Mouse (Mus musculus): Measurements from ENCODE around the gene Metap1.
A peak's percentile ranks its signal among the peaks of the same experiment; 100 is the strongest.
"Not testable (repeated sequence)": the region's sequence is repeated elsewhere in the genome, so short reads cannot be mapped to it uniquely, and the experiment has no call there.

Gene Metap1

DNA sequence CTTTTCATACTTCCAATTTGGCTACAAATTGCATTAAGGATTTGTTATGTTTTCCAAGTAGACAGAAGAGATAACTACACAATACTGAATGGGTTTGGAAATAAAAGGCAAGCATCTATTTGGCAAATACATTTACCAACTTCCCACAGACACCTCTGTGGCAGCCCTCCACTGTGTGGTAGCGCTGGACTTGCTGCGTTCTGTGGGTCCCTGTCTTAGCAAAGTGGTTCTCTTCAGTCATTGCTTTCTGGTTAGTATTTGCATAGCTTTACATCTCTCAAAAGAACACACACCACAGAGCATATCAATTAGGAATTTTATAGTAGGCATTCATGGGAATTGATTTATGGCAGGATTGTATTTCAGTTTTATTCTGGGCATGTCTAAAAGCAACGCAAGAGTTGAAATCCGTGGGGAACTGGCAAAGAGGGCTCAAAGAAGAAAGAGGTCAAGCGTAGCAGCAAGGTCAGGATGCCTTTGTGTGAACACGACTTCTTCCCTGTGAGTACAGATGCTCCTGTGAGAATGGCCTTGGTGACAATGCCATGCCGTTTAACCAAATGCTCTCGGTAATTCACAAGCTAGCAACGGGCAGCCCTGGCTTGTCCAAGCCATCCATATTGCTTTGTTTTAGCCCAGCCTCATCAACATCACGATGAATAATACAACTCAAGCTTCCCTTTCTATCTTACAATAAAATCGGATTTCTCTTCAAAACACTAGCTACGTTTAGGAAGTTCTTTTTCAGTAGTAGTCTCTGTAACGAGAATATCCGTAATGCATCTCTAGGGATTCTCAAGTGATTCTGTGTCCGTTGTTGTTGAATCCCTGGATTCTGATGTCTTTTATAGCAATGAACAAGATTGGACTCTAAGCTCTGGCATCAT lies 10.8 kb upstream of the Metap1 start:
- no peak for DNase-seq (ENCODE audit: inconsistent ontology term)

DNA sequence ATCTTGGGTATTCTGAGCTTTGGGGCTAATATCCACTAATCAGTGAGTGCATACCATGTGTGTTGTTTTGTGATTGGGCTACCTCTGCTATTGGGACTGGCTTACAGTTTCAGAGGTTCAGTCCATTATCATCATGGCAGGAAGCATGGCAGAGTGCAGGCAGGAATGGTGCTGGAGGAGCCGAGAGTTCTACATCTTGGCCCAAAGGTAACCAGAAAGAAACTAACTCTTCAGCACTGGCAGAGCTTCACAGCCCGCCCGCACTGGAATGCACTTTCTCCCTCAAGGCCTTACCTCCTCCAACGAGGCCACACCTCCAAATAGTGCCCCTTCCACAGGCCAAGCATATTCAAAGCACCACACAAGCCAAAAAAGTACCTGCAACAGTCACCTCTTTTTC lies 9.4 kb upstream of the Metap1 start:
- no peak for DNase-seq (ENCODE audit: inconsistent ontology term)

GRCm38 (mm10) chr3:138495166-138496145 lies 6.1 kb upstream of the Metap1 start:
- DNase-seq (ENCODE audit: inconsistent ontology term) = no peak

DNA sequence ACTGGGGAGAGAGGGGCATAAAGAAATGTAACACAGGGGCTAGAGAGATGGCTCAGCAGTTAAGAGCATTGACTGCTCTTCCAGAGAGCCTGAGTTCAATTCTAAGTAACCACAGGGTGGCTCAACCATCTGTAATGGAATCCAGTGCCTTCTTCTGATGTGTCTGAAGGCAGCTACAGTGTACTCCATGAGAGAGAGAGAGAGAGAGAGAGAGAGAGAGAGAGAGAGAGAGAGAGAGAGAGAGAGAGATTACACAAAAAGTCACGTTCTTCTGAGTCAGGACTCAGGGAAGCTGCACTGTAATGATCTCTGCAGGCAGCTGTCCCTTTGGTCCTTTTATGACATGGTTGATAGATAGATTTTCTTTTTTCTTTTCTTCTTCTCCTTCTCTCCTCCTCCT lies 5.2 kb upstream of the Metap1 start:
- no peak for DNase-seq (ENCODE audit: inconsistent ontology term)

GRCm38 (mm10) chr3:138493668-138494067 lies 4.4 kb upstream of the Metap1 start:
- no peak for DNase-seq (ENCODE audit: inconsistent ontology term)

- DNase-seq (ENCODE audit: inconsistent ontology term) = no peak
These were observed 671 bp upstream of the Metap1 start for GRCm38 (mm10) chr3:138490034-138490337.

DNA sequence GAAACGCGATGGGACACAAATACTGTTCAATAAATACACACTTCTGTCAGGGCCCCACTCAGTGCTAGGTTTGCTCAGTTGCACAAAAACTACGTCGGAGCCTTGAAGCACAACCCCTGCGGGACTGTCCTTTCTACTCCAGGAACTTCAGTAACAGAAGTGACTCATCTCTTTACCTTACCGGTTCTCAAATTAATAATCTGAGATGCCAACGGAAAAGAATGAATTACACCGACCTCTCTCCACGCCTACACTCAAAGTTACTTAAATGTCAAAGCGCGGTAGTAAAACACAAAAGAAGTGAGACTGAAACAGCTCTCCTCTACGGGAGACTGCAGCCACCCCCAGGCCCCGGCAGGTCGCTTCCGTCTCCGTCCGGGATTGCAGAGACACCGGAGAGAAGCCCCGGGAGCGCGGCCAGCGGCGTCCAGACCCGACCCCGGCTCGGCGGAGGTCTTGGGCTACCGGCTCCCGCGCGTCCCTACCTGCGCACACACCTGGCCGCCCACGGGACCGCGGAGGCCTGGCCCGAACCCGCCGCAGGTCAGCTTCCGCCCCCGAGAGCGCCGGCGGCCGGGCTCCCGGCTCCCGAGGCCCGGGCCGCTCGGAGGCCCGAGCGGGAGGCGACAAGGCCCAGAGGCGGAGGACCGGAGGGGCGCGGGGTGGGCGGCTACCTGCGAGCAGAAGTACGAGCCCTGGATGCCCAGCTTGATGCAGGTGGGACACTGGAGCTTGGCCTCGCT lies 560 bp downstream of the Metap1 start:
- DNase-seq (ENCODE audit: inconsistent ontology term) = peak; percentile 39

DNA sequence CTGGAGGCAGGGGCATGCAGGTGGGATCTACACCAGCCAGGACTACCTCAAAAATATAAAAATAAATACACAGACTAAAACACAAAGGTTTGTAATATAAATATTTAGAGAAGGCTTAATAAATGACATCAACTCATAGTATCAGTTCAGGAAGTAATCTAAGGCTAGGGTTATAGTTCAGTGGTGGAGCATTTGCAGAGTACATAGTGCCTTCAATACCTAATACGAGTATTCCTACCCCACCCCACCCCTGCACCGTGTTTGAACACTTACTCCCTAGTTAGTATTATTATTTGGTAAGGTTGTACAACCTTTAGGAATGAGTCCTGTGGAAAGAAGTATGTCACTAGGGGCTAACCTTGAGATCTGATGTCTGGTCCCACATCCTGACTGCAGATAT lies 6.1 kb downstream of the Metap1 start:
- no peak for DNase-seq (ENCODE audit: inconsistent ontology term)

DNA sequence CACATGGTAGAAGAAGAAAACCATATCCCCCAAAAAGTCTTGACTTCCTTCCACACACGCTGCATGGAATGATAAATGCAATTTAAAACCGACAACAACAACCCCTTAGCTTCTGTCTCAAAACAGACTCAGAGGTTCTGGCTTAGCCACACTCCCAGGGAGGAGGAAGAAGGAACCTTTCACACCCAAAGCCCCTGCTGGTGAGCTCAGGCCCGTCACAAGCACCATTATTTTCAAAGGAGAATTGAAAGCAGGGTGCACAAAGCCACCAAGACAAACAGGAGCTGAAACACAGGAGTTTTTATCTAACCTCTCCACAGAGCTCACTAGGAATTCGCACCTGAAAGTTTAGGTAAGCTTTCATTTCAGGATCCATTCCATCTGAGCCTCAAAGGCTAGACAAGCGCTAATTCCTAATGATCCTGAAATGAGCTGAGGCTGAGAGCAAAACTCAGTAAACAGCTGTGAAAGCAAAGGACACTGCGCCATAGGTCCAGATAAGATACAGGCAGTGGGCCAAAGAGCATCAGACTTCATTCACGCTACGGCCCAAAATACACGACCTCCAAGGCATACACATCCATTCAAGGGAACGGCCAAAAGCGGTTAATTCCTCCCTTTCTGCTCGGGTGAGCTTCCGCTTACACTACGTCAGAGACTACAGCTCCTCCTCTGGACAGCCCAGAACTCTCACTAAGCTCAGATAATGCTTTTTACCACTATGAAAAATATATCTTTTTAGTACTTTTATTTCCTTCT lies 7.6 kb downstream of the Metap1 start:
- DNase-seq (ENCODE audit: inconsistent ontology term) = no peak

- DNase-seq (ENCODE audit: inconsistent ontology term) = no peak
These were observed 9.8 kb downstream of the Metap1 start for GRCm38 (mm10) chr3:138479489-138479888.

DNA sequence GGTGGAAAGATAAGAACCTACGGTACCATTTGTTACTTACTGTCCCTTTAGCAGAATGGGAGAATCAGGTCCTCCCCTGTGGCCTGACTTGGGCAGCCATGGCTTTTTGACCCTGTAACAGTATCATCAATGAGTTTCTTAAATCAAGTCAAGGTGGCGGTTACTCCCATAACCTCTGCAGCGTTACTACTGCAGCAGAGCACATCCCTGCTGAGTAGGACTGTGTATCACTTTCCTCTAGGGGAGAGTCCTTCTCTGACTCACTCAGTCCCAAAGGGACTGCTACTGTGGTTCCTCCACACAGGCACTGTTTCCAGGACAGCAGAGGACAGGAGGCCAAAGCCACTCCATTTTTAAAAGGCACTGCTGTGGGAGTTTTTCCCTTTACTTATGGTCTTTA lies 18.2 kb downstream of the Metap1 start:
- no peak for DNase-seq (ENCODE audit: inconsistent ontology term)

DNA sequence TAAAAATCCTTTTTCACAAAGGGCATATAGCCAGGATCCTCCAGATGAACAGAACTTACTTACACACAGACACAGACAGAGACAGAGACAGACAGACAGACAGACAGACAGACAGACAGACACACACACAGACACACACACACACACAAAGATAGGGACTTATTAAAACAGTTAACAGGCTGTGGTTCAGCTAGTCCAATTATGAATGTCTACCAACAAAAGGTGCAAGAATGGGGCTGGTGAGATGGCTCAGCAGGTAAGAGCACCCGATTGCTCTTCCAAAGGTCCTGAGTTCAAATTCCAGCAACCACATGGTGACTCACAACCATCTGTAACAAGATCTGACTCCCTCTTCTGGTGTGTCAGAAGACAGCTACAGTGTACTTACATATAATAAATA lies 22.7 kb downstream of the Metap1 start:
- DNase-seq (ENCODE audit: inconsistent ontology term) = not testable (repeated sequence)

DNA sequence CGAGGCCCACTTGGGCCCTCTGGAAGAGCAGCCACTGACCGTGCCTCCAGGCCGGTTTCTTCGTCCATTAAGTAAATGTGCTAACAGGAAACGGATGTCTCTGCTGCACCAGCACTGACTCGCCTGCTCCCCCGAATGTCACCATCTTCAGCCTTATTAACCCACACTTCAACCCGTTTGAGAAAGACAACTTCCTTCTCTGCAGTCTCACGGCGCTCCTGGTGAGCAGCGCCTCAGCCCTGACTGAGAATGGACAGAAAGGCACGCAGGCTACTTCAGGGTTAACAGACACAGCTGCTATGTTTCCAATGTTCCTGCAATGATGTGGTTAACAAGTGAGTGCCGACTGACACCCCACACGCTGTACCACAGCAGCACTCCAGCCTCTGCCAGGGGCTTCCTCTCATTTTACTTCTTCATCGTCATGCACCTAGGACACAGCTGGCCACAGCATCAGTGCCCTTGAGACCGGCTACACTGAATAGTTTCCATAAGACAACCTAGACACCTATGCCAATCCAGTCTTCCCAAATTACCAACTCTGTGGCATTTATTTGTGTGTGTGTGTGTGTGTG lies 24.7 kb downstream of the Metap1 start:
- DNase-seq (ENCODE audit: inconsistent ontology term) = no peak

- DNase-seq (ENCODE audit: inconsistent ontology term) = no peak
These were observed 25.5 kb downstream of the Metap1 start for GRCm38 (mm10) chr3:138463807-138464206.

- no peak for DNase-seq (ENCODE audit: inconsistent ontology term)
These were observed 26.2 kb downstream of the Metap1 start for GRCm38 (mm10) chr3:138463137-138463536.

DNA sequence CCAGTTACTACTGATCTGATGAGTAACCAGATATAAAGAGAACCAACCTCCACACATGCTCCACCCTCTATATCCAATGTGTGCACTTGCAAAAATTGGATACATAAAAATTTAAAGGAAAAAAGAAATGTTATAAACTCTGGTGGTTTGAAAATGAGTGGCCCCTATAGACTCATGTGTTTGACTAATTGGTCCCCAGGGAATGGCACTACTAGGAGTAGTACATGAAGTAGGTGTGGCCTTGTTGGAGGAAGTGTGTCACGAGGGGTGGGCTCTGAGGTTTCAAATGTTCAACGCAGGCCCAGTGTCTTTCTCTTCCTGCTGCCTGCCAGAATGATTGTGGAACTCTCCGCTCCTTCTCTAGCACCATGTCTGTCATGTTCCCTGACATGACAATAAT lies 27.5 kb downstream of the Metap1 start:
- no peak for DNase-seq (ENCODE audit: inconsistent ontology term)

DNA sequence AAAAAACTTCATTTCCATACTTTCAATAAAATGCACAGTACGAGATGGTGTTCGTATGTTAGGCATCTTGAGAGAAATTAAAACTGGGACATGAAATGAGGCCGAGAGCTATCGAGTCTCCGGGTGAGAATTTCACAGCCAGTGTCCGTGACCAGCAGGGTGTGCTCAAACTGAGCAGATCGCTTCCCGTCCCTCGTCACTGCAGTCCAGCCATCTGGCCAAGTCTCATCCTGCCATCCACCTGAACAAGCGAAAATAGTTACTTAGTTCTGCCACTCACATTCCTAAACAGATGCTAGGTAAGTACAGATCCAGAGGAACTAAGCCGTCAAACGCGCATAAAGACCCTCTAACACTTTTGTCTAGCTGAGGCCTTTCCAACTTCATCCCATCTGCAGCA lies 29.1 kb downstream of the Metap1 start:
- DNase-seq (ENCODE audit: inconsistent ontology term) = no peak

- no peak for DNase-seq (ENCODE audit: inconsistent ontology term)
These were observed 30.9 kb downstream of the Metap1 start for GRCm38 (mm10) chr3:138458441-138458840.

- peak; percentile 38 for DNase-seq (ENCODE audit: inconsistent ontology term)
These were observed 34.4 kb downstream of the Metap1 start for GRCm38 (mm10) chr3:138454711-138455435.

DNA sequence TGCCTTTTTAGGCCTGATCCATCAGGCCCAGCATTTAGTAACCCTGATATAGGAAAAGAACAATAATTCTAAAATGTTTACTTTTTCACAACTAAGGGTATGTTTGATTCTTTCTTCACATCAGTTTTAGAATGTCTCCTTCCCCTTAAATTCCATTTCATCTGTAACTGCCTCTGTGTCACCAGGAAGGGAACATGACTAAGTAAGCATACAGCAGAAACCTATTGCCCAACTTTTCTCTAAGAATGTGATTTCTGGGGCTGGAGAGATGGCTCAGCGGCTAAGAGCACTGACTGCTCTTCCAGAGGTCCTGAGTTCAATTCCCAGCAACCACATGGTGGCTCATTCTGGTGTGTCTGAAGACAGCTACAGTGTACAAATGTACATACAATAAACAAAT lies 35.1 kb downstream of the Metap1 start:
- DNase-seq (ENCODE audit: inconsistent ontology term) = no peak

All from Muller cell, postnatal 12 days (primary cell).